Mouse (Mus musculus) hindbrain, postnatal 0 days (tissue): Measurements from ENCODE around the gene Smyd3. TPM values are rescaled to one million over a fixed set of nuclear protein-coding genes. Genes with fewer than 3 reads are reported as not detected.
A peak's percentile ranks its signal among the peaks of the same experiment; 100 is the strongest.

Source experiments
- ATAC-seq: fragments of 200-750 bp; cut with Nextera tagmentation; 2 replicates; pipeline ENCODE4 v1.8.0; 2017; ENCODE audit warnings: mild to moderate bottlenecking, moderate TSS enrichment, moderate library complexity
- DNase-seq: peaks from one replicate; pipeline ENCODE4 v3.0.0-alpha.2; 2015; ENCODE audit warnings: low spot score
- H3K27ac ChIP-seq: fragments of 300-500 bp; sonication (generic); 2 replicates; pipeline ENCODE4 v1.5.1; 2014; ENCODE audit warnings: mild to moderate bottlenecking
- H3K27me3 ChIP-seq: fragments of 300-500 bp; sonication (generic); 2 replicates; pipeline ENCODE4 v1.6.1; 2014; ENCODE audit warnings: low read length, mixed read lengths; ENCODE audit not compliant: insufficient read depth
- H3K36me3 ChIP-seq: fragments of 300-500 bp; sonication (generic); 2 replicates; pipeline ENCODE4 v1.6.1; 2014; ENCODE audit warnings: low read length, mixed read lengths; ENCODE audit not compliant: insufficient read depth
- H3K4me1 ChIP-seq: fragments of 300-500 bp; sonication (generic); 2 replicates; pipeline ENCODE4 v1.6.1; 2014; ENCODE audit warnings: antibody characterized with exemption, low read length, mixed read lengths; ENCODE audit not compliant: insufficient read depth
- H3K4me2 ChIP-seq: fragments of 300-500 bp; sonication (generic); 2 replicates; pipeline ENCODE4 v1.6.1; 2014; ENCODE audit warnings: low read depth, mild to moderate bottlenecking, low read length, moderate library complexity, mixed read lengths
- H3K4me3 ChIP-seq: fragments of 300-500 bp; sonication (generic); 2 replicates; pipeline ENCODE4 v1.5.1; 2014; ENCODE audit warnings: low read length
- H3K9ac ChIP-seq: fragments of 300-500 bp; sonication (generic); replicated peaks from 2 replicates; pipeline ENCODE4 v1.6.1; 2014; ENCODE audit warnings: mild to moderate bottlenecking, low read length, moderate library complexity, mixed read lengths
- H3K9me3 ChIP-seq: fragments of 300-500 bp; sonication (generic); 2 replicates; pipeline ENCODE4 v1.6.1; 2016; ENCODE audit warnings: low read length, mixed read lengths
- CTCF ChIP-seq: IDR thresholded peaks from 2 replicates; pipeline ENCODE4 v1.5.1; 2016; ENCODE audit warnings: antibody characterized with exemption, control low read depth, low read depth
- WGBS: fragments of 180-500 bp; shearing (Covaris S2); extraction: QIAGEN DNeasy Blood & Tissue Kit; methylation state at CpG from one replicate; pipeline ENCODE4 v1.1.7; 2014; 5-methylcytosine and 5-hydroxymethylcytosine counted together
- polyA plus RNA-seq: library from polyadenylated mRNA; unstranded; fragments of >200 nt; fragmentation: Nextera tagmentation; extraction: Ambion mirVana; gene quantifications from 2 replicates; pipeline ENCODE4 v1.2.1, GENCODE M21; 2015
- total RNA-seq: library from RNA; depleted of rRNA; stranded (reverse); fragments of >200 nt; gene quantifications from 2 replicates; pipeline ENCODE4 v1.2.3, GENCODE M21; 2014; rRNA removed

Smyd3 gene
- 15.4 and 17.9 TPM in 2 replicates for total RNA-seq
- polyA plus RNA-seq: 23.3 and 26.1 TPM in 2 replicates

- H3K36me3 ChIP-seq: no peaks in the 10 kb centered on the region
- DNase-seq: peak; percentile 94
- peak within 1 kb of the TSS; percentile 63 for H3K9ac ChIP-seq
- peaks cover 6% of the 10 kb centered on the region for H3K4me1 ChIP-seq
- H3K9me3 ChIP-seq: no peaks in the 10 kb centered on the region
- WGBS: 6% methylated on average over 39 of the region's 39 CpGs
- H3K4me3 ChIP-seq: peak within 1 kb of the TSS; percentile 75
- peak; percentile 93 for ATAC-seq
- H3K4me2 ChIP-seq: peak within 1 kb of the TSS; percentile 81
- H3K27me3 ChIP-seq: no peaks in the 10 kb centered on the region
- no peak within 1 kb of the TSS for H3K27ac ChIP-seq
- TF ChIP-seq CTCF: peak; percentile 84
Observed at GRCm38 (mm10) chr1:179517713-179518465, at the start of gene Smyd3. Gene Smyd3 (minus strand): TSS chr1:179518041.

- no peak for ATAC-seq
- H3K27ac ChIP-seq: no peak overlapping the region
Observed at GRCm38 (mm10) chr1:179567558-179567957, 49.7 kb upstream of the Smyd3 start.

GRCm38 (mm10) chr1:179563926-179564325 is 46.1 kb upstream of the Smyd3 start:
- H3K27ac ChIP-seq: no peak overlapping the region
- no peak overlapping the region for H3K4me3 ChIP-seq
- no peak for ATAC-seq
- no peaks in the 10 kb centered on the region for H3K4me1 ChIP-seq
- no peaks in the 10 kb centered on the region for H3K36me3 ChIP-seq
- H3K9me3 ChIP-seq: no peaks in the 10 kb centered on the region
- H3K9ac ChIP-seq: no peak overlapping the region
- 88% methylated on average over 5 of the region's 5 CpGs for WGBS
- TF ChIP-seq CTCF: no peak
- no peaks in the 10 kb centered on the region for H3K27me3 ChIP-seq
- no peak overlapping the region for H3K4me2 ChIP-seq
- DNase-seq: no peak

More at GRCm38 (mm10) chr1:179567558-179567957, 49.7 kb upstream of the Smyd3 start:
- H3K36me3 ChIP-seq: no peaks in the 10 kb centered on the region
- no peaks in the 10 kb centered on the region for H3K9me3 ChIP-seq
- DNase-seq: peak; percentile 34
- no peaks in the 10 kb centered on the region; the same call in 1 of the 2 replicates for H3K4me1 ChIP-seq
- no peak overlapping the region for H3K9ac ChIP-seq
- TF ChIP-seq CTCF: no peak
- 47% methylated on average over 7 of the region's 7 CpGs for WGBS
- H3K4me2 ChIP-seq: no peak overlapping the region
- no peak overlapping the region for H3K4me3 ChIP-seq
- H3K27me3 ChIP-seq: no peaks in the 10 kb centered on the region

GRCm38 (mm10) chr1:179563211-179563610 is 45.4 kb upstream of the Smyd3 start:
- H3K4me3 ChIP-seq: no peak overlapping the region
- H3K4me1 ChIP-seq: no peaks in the 10 kb centered on the region
- no peak for TF ChIP-seq CTCF
- H3K27ac ChIP-seq: no peak overlapping the region
- ATAC-seq (no peak), DNase-seq (no peak)
- no peak overlapping the region for H3K4me2 ChIP-seq
- H3K27me3 ChIP-seq: no peaks in the 10 kb centered on the region
- no peaks in the 10 kb centered on the region for H3K36me3 ChIP-seq
- no peaks in the 10 kb centered on the region for H3K9me3 ChIP-seq
- WGBS: 88% methylated on average over 4 of the region's 4 CpGs
- no peak overlapping the region for H3K9ac ChIP-seq

- Histone ChIP-seq H3K4me2 (no peak overlapping the region), H3K27ac (no peak overlapping the region), H3K4me1 (no peaks in the 10 kb centered on the region), H3K36me3 (no peaks in the 10 kb centered on the region), H3K9ac (no peak overlapping the region), H3K9me3 (no peaks in the 10 kb centered on the region), H3K4me3 (no peak overlapping the region), H3K27me3 (no peaks in the 10 kb centered on the region)
- no peak for ATAC-seq
- 89% methylated on average over 6 of the region's 6 CpGs for WGBS
- no peak for DNase-seq
- no peak for TF ChIP-seq CTCF
Observed at GRCm38 (mm10) chr1:179560845-179561430, 43.1 kb upstream of the Smyd3 start.

- no peaks in the 10 kb centered on the region for H3K27me3 ChIP-seq
- WGBS: 81% methylated on average over 11 of the region's 11 CpGs
- no peak overlapping the region for H3K9ac ChIP-seq
Observed at GRCm38 (mm10) chr1:179559446-179560194, 41.8 kb upstream of the Smyd3 start.

More at GRCm38 (mm10) chr1:179559446-179560194, 41.8 kb upstream of the Smyd3 start:
- Histone ChIP-seq H3K4me2 (no peak overlapping the region), H3K4me1 (no peaks in the 10 kb centered on the region), H3K36me3 (no peaks in the 10 kb centered on the region), H3K9me3 (no peaks in the 10 kb centered on the region), H3K4me3 (no peak overlapping the region), H3K27ac (no peak overlapping the region)
- no peak for ATAC-seq
- TF ChIP-seq CTCF: no peak
- DNase-seq: no peak
